Mouse (Mus musculus): ENCODE data around the gene Wdr81. TPM values are rescaled to one million over a fixed set of nuclear protein-coding genes. Genes with fewer than 3 reads are reported as not detected.

The Wdr81 gene
- total RNA-seq (2021) = 10 to 100 TPM; 11.5 to 15.3 TPM
- long read RNA-seq, experiment 1, partial matches to known transcripts = 2 of 2 reads
- long read RNA-seq, experiment 1, other reads (novel, unspliced or antisense) = 0 of 2 reads
- long read RNA-seq, experiment 2, full-length matches to known transcripts = 2 of 17 reads
- long read RNA-seq, experiment 2, partial matches to known transcripts = 13 of 17 reads
- long read RNA-seq, experiment 2, other reads (novel, unspliced or antisense) = 2 of 17 reads

DNA sequence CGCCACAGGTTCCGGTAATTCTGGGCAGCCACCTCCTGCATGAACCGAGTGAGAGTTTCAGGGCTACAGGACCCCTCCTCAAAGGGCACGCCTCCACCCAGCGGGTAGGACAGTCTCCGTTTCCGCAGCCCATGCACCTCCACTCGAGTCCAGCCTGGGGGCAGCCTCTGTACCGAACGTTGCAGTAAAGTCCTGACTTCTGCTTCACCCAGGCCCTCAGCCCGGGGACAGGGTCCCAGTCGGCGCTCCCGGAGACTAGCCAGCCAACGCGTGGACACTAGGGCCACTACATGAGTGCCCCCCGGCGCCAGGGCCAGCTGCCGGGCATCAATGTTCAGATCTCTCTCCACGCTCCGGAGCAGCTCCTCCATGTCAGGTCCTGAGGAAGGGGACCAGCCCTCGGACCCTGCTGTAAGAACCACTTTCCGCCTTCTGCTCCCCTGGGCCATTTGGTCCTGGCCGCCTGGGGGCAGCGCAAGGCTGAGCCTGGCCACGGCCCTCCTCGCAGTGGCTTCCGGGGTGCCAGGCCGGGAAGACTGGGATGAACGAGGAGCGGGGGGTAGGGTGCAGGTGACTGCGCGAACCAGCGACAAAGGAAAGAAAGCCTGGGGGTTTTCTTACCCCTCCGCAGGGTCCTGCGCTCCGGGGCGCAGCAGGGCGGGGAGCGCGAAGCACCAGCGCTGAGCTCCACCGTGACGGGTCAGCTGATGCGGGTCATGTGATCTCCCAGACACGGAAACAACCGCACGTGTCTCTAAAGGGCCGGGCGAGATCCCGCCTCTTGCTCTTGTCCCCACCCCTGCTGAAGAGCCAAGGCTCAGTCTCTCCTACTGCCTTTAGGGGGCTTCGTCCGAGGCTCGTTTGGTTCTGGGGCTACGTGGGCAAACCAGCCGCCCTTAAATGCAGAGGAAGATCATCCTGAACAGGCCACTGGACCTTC, at the start of gene Wdr81:
TSS of gene Wdr81 (minus strand) at position 727 of the 940 bp plus-strand sequence.
- DNase-seq (ENCODE audit: low spot score in 2 of 2) = peak; percentile 77 to 79

GRCm38 (mm10) chr11:75498126-75498525, 43.6 kb upstream of the Wdr81 start:
- no peak for DNase-seq (ENCODE audit: low spot score in 2 of 2)

DNA sequence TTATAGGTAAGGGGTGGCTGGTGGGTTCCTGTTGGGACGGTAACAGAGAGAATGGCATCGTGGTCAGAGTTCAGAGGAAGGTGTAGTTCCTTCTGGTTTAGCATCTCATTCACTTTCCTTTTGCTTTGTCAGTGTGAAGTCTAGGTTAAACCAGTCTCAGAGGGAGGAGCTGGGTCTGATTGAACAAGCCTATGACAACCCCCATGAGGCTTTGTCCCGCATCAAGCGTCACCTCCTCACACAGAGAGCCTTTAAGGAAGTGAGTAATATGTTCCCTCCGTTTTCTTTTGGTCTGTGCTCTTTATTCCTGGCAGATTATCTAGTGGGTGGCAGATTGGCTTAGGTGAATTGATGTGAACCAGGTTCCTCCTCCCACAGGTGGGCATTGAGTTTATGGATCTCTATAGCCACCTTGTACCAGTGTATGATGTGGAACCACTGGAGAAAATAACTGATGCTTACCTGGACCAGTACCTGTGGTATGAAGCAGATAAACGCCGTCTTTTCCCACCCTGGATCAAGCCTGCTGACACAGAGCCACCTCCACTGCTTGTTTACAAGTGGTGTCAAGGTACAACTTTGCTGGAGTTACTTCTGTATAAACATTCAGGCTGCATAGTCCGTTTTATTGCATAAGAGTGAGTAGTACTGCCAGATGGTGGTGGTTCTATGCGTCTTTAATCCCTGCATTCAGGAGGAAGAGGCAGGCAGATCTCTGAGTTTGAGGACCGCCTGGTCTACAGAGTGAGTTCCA, 40.0 kb upstream of the Wdr81 start:
- no peak for DNase-seq (ENCODE audit: low spot score in 2 of 2)

DNA sequence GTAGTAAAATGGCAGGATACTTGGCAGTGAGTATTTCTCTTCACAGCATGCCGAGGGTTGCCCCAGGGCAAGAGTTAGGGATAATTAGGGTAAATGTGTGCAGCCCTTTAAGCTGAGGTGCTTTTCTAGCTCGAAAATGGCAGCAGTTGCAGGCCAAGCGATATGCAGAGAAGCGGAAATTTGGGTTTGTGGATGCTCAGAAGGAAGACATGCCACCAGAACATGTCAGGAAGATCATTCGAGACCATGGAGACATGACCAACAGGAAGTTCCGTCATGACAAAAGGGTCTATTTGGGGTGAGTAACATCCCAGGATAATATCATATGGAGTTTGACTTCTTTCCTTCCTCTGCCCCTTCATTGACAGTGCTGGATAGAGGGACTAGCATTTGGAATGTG, 33.0 kb upstream of the Wdr81 start:
- no peak for DNase-seq (ENCODE audit: low spot score in 2 of 2)

DNA sequence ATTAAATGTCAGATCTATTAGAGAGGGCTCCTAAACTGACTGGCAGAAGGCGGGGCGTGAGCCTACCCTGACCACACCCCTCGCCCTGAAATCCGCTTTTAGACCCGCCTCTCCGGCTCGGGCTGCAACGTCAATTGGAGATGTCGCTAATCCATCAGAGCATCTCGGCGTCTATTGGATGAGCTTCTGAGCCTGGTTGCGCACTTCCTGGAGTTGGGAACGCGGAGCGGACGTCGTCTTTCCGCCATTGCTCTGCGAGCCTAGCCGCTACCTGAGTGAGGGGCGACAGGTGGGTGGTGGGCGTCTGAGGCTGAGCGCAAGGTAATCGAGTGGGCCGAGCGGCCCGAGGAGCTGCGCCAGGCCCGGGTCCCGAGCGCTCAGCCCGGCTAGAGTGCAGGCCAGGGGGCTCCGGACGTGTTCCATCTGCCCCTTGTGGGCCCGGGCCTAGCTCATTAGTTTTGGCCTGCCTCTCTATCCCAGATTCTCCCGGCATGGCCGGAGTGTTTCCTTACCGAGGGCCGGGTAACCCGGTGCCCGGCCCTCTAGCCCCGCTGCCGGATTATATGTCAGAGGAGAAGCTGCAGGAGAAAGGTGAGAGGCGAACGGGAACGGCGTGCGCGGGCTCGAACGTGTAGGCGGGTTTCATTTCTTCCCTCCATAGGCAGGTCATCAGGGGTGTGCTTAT, 32.2 kb upstream of the Wdr81 start, which contains the start of gene Prpf8:
TSS of gene Prpf8 (plus strand) at position 216 of the 685 bp plus-strand sequence.
- peak; percentile 93 to 94 for DNase-seq (ENCODE audit: low spot score in 2 of 2)

DNA sequence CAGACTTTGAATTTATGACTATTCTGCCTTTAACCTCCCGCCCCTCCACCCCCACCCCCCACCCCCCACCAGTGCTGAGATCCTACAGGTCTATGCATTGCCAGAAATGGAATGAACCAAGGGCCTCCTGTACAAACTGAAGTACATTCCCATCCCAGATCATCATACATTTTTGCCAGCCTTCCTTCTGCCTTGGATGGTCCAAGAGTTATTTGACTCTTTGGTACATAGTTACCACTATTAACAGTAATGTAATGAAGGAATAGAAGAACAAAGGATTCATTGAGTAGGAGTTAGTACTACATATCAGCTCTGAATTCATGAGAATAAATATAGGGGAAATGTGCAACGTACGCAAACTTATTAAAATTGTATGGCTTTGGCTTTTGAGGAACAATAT, 31.7 kb upstream of the Wdr81 start:
- DNase-seq (ENCODE audit: low spot score in 2 of 2) = no peak

DNA sequence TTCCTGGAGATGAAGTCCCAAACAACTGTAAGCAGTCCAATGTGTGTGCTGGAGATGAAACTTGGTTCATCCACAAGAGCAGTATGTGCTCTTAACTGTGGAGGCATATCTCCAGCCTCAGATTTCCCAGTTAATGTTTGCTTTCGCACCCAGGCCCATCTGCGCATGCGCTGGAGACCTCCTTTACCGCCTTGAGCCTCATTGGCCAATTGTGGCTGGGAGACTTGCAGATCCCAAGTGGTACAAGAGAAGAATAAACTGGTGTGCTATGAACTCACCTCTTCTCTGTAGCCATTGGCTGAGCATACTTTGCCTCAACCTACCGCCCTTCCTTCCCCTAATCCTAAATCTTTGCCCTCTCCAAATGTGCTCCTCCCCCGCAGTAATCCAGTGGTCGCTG, 18.9 kb upstream of the Wdr81 start:
- DNase-seq (ENCODE audit: low spot score in 2 of 2) = no peak

DNA sequence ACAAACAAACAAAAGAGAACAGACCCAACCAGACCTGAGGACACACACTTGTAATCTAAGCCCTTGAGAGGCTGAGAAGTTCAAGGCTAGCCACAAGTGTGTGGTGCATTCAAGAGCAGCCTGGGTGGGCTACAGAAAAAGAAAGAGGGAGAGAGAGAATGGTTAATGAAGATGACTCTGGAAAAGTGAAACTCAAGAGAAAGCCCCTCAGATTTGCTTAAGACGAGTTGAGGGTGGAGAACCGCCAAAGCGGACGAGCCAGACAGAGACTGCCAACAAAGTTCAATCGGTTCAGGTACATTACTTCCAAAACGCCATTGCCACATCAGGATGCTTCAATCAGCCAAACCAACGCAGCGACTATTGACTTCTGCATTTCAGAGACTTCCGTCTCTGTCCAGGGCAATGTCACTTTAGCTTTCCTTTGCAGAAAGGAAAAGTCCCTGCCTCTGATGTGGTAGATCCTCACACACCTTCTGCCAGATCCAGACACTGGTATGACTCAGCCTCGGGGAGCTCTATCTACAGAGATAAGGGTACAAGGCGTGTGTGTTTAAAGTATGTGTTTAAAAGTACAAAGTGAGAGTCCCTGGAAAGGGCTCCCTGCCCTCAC, 18.1 kb upstream of the Wdr81 start:
- no peak for DNase-seq (ENCODE audit: low spot score in 2 of 2)

GRCm38 (mm10) chr11:75470675-75471074, 16.2 kb upstream of the Wdr81 start:
- no peak for DNase-seq (ENCODE audit: low spot score in 2 of 2)

DNA sequence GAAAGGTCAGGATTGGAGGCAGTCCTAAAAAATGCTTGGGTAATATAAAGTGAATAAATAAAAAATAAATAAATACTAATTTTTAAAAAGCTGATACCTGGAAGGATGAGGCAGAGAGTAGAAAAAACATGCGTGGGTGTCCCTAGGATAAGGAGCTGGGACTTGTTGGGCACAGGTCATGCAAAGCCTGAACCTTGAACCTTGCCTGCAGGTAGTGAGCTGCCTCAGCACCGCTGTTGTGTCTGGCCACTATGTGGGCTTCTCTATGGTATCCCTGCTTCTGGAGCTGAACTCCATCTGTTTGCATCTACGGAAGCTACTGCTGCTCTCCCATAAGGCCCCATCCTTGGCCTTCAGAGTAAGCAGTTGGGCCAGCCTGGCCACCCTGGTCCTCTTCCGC, 14.7 kb upstream of the Wdr81 start:
- DNase-seq (ENCODE audit: low spot score in 2 of 2) = no peak

- no peak for DNase-seq (ENCODE audit: low spot score in 2 of 2)
Measured at GRCm38 (mm10) chr11:75468410-75468809, 13.9 kb upstream of the Wdr81 start.

DNA sequence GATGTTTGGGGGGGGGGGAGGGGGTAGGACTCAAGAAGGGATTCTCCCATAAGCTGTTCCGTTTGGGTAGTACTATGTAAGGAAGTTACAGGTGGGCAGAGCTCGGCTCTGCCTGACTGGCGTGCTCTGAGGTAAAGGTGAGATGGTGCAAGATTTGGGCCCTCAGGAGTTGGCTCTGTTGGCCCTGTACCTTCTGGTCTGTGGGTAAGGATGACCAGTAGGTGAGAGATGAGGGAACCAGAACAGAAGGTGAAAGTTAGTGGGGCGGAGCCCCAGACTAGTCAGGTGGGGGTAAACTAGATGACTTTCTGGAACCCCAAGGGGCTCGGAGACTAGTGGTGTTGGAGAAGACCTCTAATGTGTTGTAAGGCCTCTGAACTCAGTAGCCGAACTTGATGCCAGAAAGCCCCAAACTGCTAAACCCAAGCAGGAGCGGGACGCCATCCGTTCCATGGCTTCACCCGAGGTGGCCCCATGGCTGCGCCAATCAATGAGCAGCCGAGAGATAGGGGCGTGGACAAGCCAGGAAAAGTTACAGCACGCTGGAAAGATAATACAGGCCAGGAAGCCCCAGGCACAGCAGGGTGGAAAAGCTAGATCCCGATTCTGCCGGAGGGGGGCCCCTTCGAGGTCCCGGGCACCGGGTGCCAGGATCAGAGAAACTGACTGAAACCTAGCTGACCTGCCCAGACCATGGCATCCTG, 13.1 kb upstream of the Wdr81 start:
- DNase-seq (ENCODE audit: low spot score in 2 of 2) = peak; percentile 54 to 60

DNA sequence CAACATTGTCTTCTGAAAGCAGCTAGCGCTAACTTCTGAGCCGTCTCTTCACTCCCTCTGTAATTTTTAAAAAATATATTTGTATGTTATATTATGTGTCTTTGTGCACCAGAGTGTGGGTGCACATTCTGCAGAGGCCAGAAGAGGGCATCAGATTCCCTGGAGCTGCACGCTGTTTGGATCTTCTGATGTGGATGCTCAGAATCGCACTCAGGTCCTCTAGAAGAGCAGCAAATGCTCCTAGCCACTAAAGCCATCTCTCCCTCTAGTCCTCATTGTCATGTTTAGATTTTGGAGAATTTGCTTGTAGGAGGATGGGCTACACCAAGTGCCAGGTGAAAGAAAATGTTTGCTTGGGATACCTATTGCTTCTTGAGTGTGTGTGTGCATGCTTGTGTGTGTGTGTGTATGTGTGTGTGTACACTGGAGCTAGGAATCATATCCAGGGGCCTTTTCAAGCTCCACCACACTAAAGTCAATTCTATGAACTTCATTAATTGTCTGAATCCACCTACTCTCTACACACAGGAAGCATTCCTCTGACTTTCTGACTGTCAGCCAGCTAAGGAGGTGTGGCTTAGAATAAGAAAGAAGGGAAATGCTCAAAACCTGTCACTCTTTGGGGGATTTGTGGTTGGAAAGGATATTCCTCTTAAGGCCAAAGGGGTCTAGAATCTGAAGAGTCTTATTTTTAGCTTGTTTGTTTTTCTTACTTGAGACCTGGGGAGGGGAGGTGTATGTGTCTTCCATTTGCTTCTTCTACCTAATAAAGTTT, 12.4 kb upstream of the Wdr81 start:
- no peak for DNase-seq (ENCODE audit: low spot score in 2 of 2)

- no peak for DNase-seq (ENCODE audit: low spot score in 2 of 2)
Measured at GRCm38 (mm10) chr11:75465051-75465450, 10.5 kb upstream of the Wdr81 start.

DNA sequence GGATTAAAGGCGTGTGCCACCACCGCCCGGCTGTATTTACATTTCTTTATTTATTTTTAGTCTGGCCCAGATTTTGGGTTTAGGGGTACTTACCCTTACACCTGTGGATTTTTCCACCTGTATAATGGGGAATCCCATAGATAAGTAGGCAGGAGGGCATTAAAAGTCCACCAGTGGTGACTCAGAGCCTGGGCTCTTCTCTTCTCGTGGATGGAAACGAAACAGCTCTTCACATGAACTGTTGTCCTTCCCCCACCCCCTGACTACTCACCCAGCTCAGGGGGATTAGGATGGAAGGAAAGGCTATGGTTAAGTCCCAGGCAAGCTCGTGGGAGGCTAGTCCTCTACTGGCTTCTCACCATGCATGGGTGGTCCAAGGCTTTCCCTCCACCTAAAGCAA, 9.9 kb upstream of the Wdr81 start:
- DNase-seq (ENCODE audit: low spot score in 2 of 2) = no peak

GRCm38 (mm10) chr11:75463624-75464023, 9.1 kb upstream of the Wdr81 start:
- no peak for DNase-seq (ENCODE audit: low spot score in 2 of 2)

DNA sequence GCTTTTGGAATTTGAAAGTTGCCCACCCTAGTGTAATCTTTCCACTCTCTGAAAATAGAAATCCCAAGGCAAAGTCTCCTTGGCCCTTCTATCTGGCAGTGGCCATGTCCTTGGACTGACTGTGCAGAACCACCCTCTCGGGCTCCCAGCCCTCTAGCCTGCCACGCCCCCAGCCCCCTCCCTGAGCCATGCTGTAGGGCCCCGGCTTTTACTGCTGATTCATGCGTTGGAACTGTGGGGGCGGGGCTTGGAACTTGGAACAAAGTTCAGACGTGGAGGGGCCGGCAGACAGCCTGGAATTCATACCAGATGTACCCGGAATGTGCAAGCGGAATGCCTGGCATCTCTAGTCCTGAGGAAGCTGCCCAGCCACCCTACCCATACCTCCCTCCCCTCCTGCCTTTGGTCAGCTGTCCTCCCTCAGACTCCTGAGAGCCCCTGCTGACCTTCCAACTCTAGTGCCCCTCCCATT, 8.4 kb upstream of the Wdr81 start:
- peak; percentile 91 for DNase-seq (ENCODE audit: low spot score in 2 of 2)

DNA sequence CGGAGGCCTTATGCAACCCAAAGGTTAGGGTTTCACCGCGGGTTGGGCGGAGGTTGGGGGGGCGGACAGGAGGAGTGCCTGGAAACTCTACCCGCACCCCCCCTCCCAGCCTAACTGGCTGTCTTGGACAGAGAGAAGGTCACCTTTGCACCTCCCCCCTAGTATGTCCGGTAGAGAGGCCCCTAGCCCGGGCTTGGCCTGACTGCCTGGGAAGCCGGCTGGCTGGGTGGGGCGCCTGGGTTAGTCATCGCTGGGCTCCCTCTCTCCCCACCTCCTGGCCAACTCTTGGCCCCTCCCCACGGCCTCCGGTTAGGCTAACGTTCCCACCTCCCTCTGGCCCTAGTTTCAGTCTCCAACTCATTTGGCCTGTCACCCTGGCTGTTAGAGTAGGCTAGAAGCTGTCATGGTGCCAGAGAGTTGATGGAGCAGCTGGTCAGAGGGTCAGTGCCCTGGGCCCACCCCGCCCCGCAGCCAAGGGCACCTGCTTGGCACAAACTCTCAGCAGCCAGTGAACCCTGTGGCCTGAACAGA, 7.8 kb upstream of the Wdr81 start:
- DNase-seq (ENCODE audit: low spot score in 2 of 2) = peak; percentile 78 to 80

Measured in adrenal gland, adult 18-20 months (tissue).